Mouse (Mus musculus) midbrain, embryonic 13.5 days (tissue): ENCODE measurements at regions not wholly inside any gene's neighbourhood (a gene's known extent, or its start where the extent isn't known, plus 50 kb on each side); places are given as distances from the start of the nearest gene placed in this dataset.

Source experiments
- ATAC-seq: fragments of 200-750 bp; cut with Nextera tagmentation; 2 replicates; pipeline ENCODE4 v1.8.0; 2017; ENCODE audit warnings: mild to moderate bottlenecking, moderate TSS enrichment, moderate library complexity
- H3K27ac ChIP-seq: fragments of 300-500 bp; sonication (generic); 2 replicates; pipeline ENCODE4 v1.5.1; 2015; ENCODE audit warnings: inconsistent platforms, mild to moderate bottlenecking, moderate library complexity
- H3K27me3 ChIP-seq: fragments of 300-500 bp; sonication (generic); 2 replicates; pipeline ENCODE4 v1.6.1; 2015; ENCODE audit warnings: mild to moderate bottlenecking, inconsistent platforms
- H3K36me3 ChIP-seq: fragments of 300-500 bp; sonication (generic); 2 replicates; pipeline ENCODE4 v1.6.1; 2015; ENCODE audit warnings: mild to moderate bottlenecking, inconsistent platforms
- H3K4me1 ChIP-seq: fragments of 300-500 bp; sonication (generic); replicated peaks from 2 replicates; pipeline ENCODE4 v1.6.1; 2015; ENCODE audit warnings: inconsistent platforms
- H3K4me2 ChIP-seq: fragments of 300-500 bp; sonication (generic); replicated peaks from 2 replicates; pipeline ENCODE4 v1.6.1; 2015; ENCODE audit warnings: moderate library complexity, mild to moderate bottlenecking, inconsistent platforms
- H3K4me3 ChIP-seq: fragments of 300-500 bp; sonication (generic); replicated peaks from 2 replicates; pipeline ENCODE4 v1.5.1; 2015; ENCODE audit warnings: mild to moderate bottlenecking, inconsistent platforms
- H3K9ac ChIP-seq: fragments of 300-500 bp; sonication (generic); replicated peaks from 2 replicates; pipeline ENCODE4 v1.6.1; 2015; ENCODE audit warnings: mild to moderate bottlenecking, inconsistent platforms
- H3K9me3 ChIP-seq: fragments of 300-500 bp; sonication (generic); 2 replicates; pipeline ENCODE4 v1.6.1; 2016; ENCODE audit warnings: mild to moderate bottlenecking, inconsistent platforms
- WGBS: fragments of 180-500 bp; shearing (Covaris S2); methylation state at CpG from one replicate; pipeline ENCODE4 v1.1.7; 2015; 5-methylcytosine and 5-hydroxymethylcytosine counted together

DNA sequence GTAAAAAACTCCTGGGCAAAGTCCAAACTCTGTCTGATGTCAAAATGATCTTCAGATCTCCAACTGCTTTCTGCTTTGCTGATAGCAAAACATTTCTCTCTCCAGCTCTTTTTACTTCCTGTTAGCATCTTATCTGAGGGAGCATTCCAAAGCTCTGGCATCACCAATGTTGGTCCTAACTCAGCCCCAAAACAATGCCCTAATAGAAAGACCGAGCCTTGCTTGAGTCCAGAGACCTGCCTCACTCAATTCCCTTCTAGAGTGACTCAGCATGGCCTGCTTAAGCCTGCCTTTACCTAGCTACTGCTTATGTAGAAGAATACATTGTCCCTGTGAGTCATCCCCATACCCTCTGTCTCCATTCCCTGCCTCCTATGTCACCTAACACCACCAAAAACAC, 1721.6 kb downstream of the Grik2 start:
- no peaks in the 10 kb centered on the region for H3K4me1 ChIP-seq
- no peaks in the 10 kb centered on the region for H3K36me3 ChIP-seq
- 73% methylated on average over 1 of the region's 1 CpGs for WGBS
- H3K9me3 ChIP-seq: no peaks in the 10 kb centered on the region
- ATAC-seq: no peak
- H3K27me3 ChIP-seq: no peaks in the 10 kb centered on the region
- no peak overlapping the region for H3K27ac ChIP-seq
- H3K4me2 ChIP-seq: no peak overlapping the region
- H3K9ac ChIP-seq: no peak overlapping the region
- H3K4me3 ChIP-seq: no peak overlapping the region

DNA sequence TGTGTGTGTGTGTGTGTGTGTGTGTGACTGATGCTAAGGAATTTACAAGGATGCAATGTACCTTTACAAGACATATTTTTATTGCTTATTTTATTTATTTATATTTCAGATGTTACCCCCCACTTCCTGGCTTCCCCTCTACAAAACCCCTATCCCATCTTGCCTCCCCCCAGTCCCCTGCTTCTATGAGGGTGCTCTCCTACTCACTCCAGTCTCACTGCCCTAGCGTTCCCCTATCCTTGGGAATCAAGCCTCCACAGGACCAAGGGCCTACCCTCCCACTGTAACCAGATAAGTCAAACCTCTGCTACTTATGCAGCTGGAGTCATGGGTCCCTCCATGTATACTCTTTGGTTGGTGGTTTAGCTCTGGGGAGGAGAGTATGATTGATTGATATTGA, 1761.3 kb downstream of the Grik2 start:
- WGBS: 81% methylated on average over 1 of the region's 1 CpGs
- H3K27me3 ChIP-seq: no peaks in the 10 kb centered on the region
- no peaks in the 10 kb centered on the region for H3K9me3 ChIP-seq
- H3K4me1 ChIP-seq: no peaks in the 10 kb centered on the region
- H3K36me3 ChIP-seq: no peaks in the 10 kb centered on the region
- H3K27ac ChIP-seq: no peak overlapping the region
- no peak overlapping the region for H3K4me2 ChIP-seq
- H3K4me3 ChIP-seq: no peak overlapping the region
- no peak for ATAC-seq
- no peak overlapping the region for H3K9ac ChIP-seq

DNA sequence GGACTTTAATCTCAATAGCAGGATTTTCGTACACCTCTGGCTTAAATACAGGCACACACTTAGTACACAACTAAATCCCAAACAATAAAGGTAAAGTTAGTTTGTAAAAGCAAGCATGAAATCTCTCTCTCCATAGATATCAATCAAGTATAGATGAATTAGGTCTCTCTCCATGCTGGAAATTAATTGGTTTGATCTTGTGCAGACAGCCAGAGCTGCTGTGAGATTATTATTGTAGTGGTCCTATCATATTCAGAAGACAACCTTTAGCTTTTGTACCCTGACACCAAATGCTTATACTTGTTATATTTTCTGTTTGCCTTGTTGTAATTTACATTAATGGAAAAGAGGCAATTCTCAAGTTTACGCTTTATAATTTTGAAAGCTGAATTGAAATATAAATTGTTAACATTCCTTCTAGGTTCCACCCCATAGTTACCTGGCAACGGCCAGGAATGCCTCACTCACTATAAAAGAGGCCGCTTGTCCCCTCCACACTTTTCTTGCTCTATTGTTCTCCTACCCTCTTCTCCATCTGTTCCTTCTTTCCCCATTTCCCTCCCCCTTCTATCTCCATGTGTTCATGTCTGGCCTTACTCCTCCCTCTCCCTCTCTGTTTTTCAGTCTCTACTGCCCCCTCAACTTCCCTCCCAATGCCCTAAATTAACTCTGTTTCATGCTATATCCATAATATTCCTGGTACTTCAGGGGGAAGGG, 1797.1 kb downstream of the Grik2 start:
- 27% methylated on average over 4 of the region's 4 CpGs for WGBS
- no peaks in the 10 kb centered on the region for H3K27me3 ChIP-seq
- no peaks in the 10 kb centered on the region for H3K9me3 ChIP-seq
- no peaks in the 10 kb centered on the region for H3K36me3 ChIP-seq
- H3K4me2 ChIP-seq: no peak overlapping the region
- no peak overlapping the region for H3K4me3 ChIP-seq
- no peaks in the 10 kb centered on the region for H3K4me1 ChIP-seq
- no peak overlapping the region for H3K9ac ChIP-seq
- 0 out of 2 replicates have a peak, but pooled peaks have one; percentile 50 for ATAC-seq
- no peak overlapping the region for H3K27ac ChIP-seq

DNA sequence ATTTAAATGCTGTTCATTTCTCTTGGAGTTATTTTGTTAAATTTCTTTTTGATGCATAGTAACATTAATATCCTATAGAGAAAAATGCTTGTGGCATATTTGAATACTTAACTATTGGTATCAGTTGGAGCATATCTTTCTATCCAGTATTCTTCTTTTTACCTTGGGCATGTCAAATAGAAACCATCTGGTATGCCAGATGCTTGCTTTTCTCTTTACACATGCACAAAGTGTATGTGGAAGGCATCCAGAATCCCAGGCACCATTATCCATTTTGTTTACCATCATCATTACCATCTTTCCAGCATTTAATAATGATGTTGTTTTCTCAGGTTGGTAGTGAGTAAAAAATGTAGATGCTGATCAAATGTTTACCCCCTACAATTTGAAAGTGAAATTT, 1809.5 kb downstream of the Grik2 start:
- Histone ChIP-seq H3K27ac (no peak overlapping the region), H3K36me3 (no peaks in the 10 kb centered on the region), H3K4me2 (no peak overlapping the region), H3K4me1 (no peaks in the 10 kb centered on the region), H3K27me3 (no peaks in the 10 kb centered on the region), H3K9me3 (no peaks in the 10 kb centered on the region), H3K9ac (no peak overlapping the region), H3K4me3 (no peak overlapping the region)
- ATAC-seq: no peak
